ENCODE assay signal across 16 mouse cellular contexts in the genomic region with DNA sequence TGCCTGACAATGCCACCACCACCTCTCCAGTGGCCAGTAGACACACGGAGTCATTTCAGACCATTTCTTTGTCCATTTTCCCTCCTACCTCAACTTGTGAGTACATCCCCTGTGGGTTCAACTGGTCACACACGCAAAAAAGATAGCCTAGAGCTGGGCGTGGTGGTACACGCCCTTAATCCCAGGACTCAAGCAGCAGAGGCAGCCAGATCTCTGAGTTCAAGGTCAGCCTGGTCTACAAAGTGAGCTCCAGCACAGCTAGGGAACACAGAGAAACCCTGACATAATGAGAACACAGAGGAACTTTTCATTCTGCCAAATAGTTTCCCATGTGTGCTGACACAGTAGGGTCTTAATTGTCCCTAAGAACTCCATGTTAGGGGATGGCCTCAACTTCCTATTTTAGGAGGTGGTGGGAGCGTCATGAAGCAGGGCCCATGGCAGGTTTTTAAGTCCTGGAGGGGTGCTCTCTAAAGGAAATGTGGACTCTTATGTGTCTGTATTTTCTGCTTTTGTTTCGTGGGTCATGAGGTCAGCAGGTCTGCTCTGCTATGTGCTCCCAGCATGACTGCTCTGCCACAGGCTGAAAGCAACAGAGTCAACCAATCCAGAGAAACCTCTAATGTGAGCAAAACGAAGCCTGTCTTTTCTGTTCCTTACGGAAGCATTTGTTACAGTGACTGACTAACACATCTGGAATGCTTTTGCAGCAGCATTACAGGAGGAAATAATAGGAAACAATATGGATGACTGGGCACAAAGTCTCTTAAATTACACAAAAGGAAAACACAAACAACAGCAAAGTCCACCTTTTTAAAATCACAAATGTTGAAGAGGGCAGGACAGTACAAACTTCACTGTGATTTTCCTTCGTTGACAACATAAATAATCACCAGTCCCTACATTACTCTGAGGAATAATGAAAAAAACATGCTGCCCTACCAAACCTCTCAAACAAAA.
DNase-seq lines count a peak whose midpoint lies in the region; ATAC-seq and TF ChIP-seq lines count a peak whose summit lies in the region.
"Had no signal": no experiment of that assay in that cellular context is flagged by ENCODE, and none has a peak within 500 bp of the region (broad histone marks: within the 10 kb centered on the region; RNA-seq: fewer than 3 reads in every experiment).

No protein-coding gene starts in this region.

- H3K27me3 ChIP-seq in kidney, postnatal 0 days (ENCODE audit: insufficient read depth, low read length), result no peaks in the 10 kb centered on the region
- H3K27me3 ChIP-seq in hindbrain, embryonic 16.5 days (replicated peaks; ENCODE audit: control insufficient read depth, insufficient read depth, low read length), result no peaks in the 10 kb centered on the region
- no peaks in the 10 kb centered on the region for H3K27me3 ChIP-seq in neural tube, embryonic 15.5 days (replicated peaks)
- H3K27me3 ChIP-seq: CH12.LX; stomach, embryonic 15.5 days had no signal

- no peak overlapping the region for H3K4me3 ChIP-seq in kidney, postnatal 0 days (replicated peaks; ENCODE audit: low read depth, low read length)
- no peak overlapping the region for H3K4me3 ChIP-seq in hindbrain, embryonic 16.5 days (ENCODE audit: low read length)
- H3K4me3 ChIP-seq in neural tube, embryonic 15.5 days (replicated peaks), result no peak overlapping the region
- H3K4me3 ChIP-seq: erythroblast, embryonic 14.5 days; stomach, embryonic 15.5 days had no signal

- ATAC-seq in kidney, postnatal 0 days (replicated peaks; ENCODE audit: low FRiP score, low read depth), result no peak
- ATAC-seq in hindbrain, embryonic 16.5 days, result 0 out of 2 replicates have a peak, but pooled peaks have one; percentile 25
- ATAC-seq in neural tube, embryonic 15.5 days (ENCODE audit: low FRiP score), result peak; percentile 58; the same call in 1 of the 2 replicates
- no peak for ATAC-seq in megakaryocyte-erythroid progenitor cell, adult 5-6 weeks (replicated peaks; ENCODE audit: low FRiP score, low TSS enrichment, poor library complexity, severe bottlenecking)

- no peak for TF ChIP-seq CTCF in kidney, postnatal 0 days (IDR thresholded peaks at IDR 0.05; ENCODE audit: low read depth)

- no peak overlapping the region for H3K9ac ChIP-seq in kidney, postnatal 0 days (ENCODE audit: low read depth, low read length)
- H3K9ac ChIP-seq in hindbrain, embryonic 16.5 days (ENCODE audit: low read depth, low read length), result no peak overlapping the region
- H3K9ac ChIP-seq in neural tube, embryonic 15.5 days (replicated peaks), result no peak overlapping the region
- H3K9ac ChIP-seq: stomach, embryonic 15.5 days had no signal

- 58% methylated on average over 9 of the region's 9 CpGs for WGBS in kidney, postnatal 0 days
- 49% methylated on average over 9 of the region's 9 CpGs for WGBS in hindbrain, embryonic 16.5 days
- 56% methylated on average over 9 of the region's 9 CpGs for WGBS in neural tube, embryonic 15.5 days

- no peaks in the 10 kb centered on the region for H3K9me3 ChIP-seq in kidney, postnatal 0 days (replicated peaks; ENCODE audit: low read length)
- H3K9me3 ChIP-seq in hindbrain, embryonic 16.5 days (ENCODE audit: control insufficient read depth, low read length), result no peaks in the 10 kb centered on the region
- H3K9me3 ChIP-seq in neural tube, embryonic 15.5 days (replicated peaks), result no peaks in the 10 kb centered on the region
- H3K9me3 ChIP-seq: stomach, embryonic 15.5 days had no signal

- peak; percentile 43 for DNase-seq in kidney, postnatal 0 days (ENCODE audit: low spot score)
- DNase-seq in kidney, postnatal 10 days, result no peak
- peak; percentile 68 for DNase-seq in embryo, embryonic 10.5 days (ENCODE audit: low spot score)
- DNase-seq in left cerebral cortex, adult 18-20 months (ENCODE audit: low spot score in 2 of 2), result no peak
- DNase-seq in thymus, postnatal 4 days, result no peak
- DNase-seq: gastrocnemius, postnatal 36 days; kidney, adult 9 months; left cerebral cortex, postnatal 4 days; lung, postnatal 14 days; right cerebral cortex, adult 18-20 months had no signal

- H3K27ac ChIP-seq in kidney, postnatal 0 days, result no peak overlapping the region; the same call in 1 of the 2 replicates
- H3K27ac ChIP-seq in hindbrain, embryonic 16.5 days (ENCODE audit: low read depth, low read length), result no peak overlapping the region
- 0 out of 2 replicates have a peak overlapping the region, but pooled peaks have one; percentile 23 for H3K27ac ChIP-seq in neural tube, embryonic 15.5 days (replicated peaks)
- H3K27ac ChIP-seq: stomach, embryonic 15.5 days had no signal

- peaks cover 8% of the 10 kb centered on the region; the same call in 1 of the 2 replicates for H3K4me1 ChIP-seq in kidney, postnatal 0 days (replicated peaks; ENCODE audit: insufficient read depth, low read length)
- peaks cover 4% of the 10 kb centered on the region for H3K4me1 ChIP-seq in hindbrain, embryonic 16.5 days (ENCODE audit: control insufficient read depth, insufficient read depth, low read depth, low read length)
- peaks cover 9% of the 10 kb centered on the region for H3K4me1 ChIP-seq in neural tube, embryonic 15.5 days

- 0 out of 2 replicates have a peak, but pooled peaks cover 5% of the 10 kb centered on the region for H3K36me3 ChIP-seq in kidney, postnatal 0 days (ENCODE audit: insufficient read depth, low read length)
- H3K36me3 ChIP-seq in hindbrain, embryonic 16.5 days (ENCODE audit: control insufficient read depth, insufficient read depth, low read length), result no peaks in the 10 kb centered on the region
- H3K36me3 ChIP-seq in neural tube, embryonic 15.5 days, result peaks cover 4% of the 10 kb centered on the region; the same call in 1 of the 2 replicates
- H3K36me3 ChIP-seq: stomach, embryonic 15.5 days had no signal

- H3K4me2 ChIP-seq in kidney, postnatal 0 days (ENCODE audit: low read length), result no peak overlapping the region
- no peak overlapping the region for H3K4me2 ChIP-seq in hindbrain, embryonic 16.5 days (ENCODE audit: low read length)
- H3K4me2 ChIP-seq in neural tube, embryonic 15.5 days, result no peak overlapping the region
- H3K4me2 ChIP-seq: stomach, embryonic 15.5 days had no signal

Comparison
In these comparisons a context has a peak if more than half of its experiments do, and no peak if none do; other contexts are left out.
1. DNase-seq: peak in kidney, postnatal 0 days (single experiment) and embryo, embryonic 10.5 days (single experiment); none in kidney, postnatal 10 days (single experiment), left cerebral cortex, adult 18-20 months (0 of 2) and thymus, postnatal 4 days (single experiment).
2. ATAC-seq: peak in hindbrain, embryonic 16.5 days (single experiment) and neural tube, embryonic 15.5 days (single experiment); none in kidney, postnatal 0 days (single experiment) and megakaryocyte-erythroid progenitor cell, adult 5-6 weeks (single experiment).